Mouse (Mus musculus): ENCODE data around the gene Mnt. TPM values are rescaled to one million over a fixed set of nuclear protein-coding genes. Genes with fewer than 3 reads are reported as not detected.
"Not testable (repeated sequence)": the region's sequence is repeated elsewhere in the genome, so short reads cannot be mapped to it uniquely, and the experiment has no call there.

The Mnt gene
- polyA plus RNA-seq (2016; fragmentation: Nextera tagmentation; extraction: Ambion mirVana) = 8.7 TPM in 2 replicates

- H3K36me3 ChIP-seq = no peaks in the 10 kb centered on the region
- peak within 1 kb of the TSS; percentile 90 for H3K9ac ChIP-seq (replicated peaks)
- H3K27ac ChIP-seq (replicated peaks) = peak within 1 kb of the TSS; percentile 91
- H3K4me2 ChIP-seq (replicated peaks) = peak within 1 kb of the TSS; percentile 92
- ATAC-seq (ENCODE audit: low FRiP score, low read depth) = peak; percentile 90
- H3K4me1 ChIP-seq = peaks cover 35% of the 10 kb centered on the region
- no peaks in the 10 kb centered on the region for H3K9me3 ChIP-seq
- under 1% methylated on average over 67 of the region's 70 CpGs for WGBS
- peak within 1 kb of the TSS; percentile 93 for H3K4me3 ChIP-seq
- peaks cover 10% of the 10 kb centered on the region for H3K27me3 ChIP-seq
Observed at GRCm38 (mm10) chr11:74830256-74831161, at the start of gene Mnt. Gene Mnt, plus strand, starts transcription at chr11:74830920.

- no peak overlapping the region for H3K9ac ChIP-seq (replicated peaks)
- no peaks in the 10 kb centered on the region for H3K27me3 ChIP-seq
- no peaks in the 10 kb centered on the region for H3K4me1 ChIP-seq
- H3K36me3 ChIP-seq = peaks cover 88% of the 10 kb centered on the region
- 94% methylated on average over 4 of the region's 4 CpGs for whole genome bisulfite sequencing
- no peak for ATAC-seq (ENCODE audit: low FRiP score, low read depth)
- no peak overlapping the region for H3K27ac ChIP-seq (replicated peaks)
- H3K4me2 ChIP-seq (replicated peaks) = no peak overlapping the region
- no peaks in the 10 kb centered on the region for H3K9me3 ChIP-seq
- H3K4me3 ChIP-seq = no peak overlapping the region
Observed at GRCm38 (mm10) chr11:74792874-74793273, 37.8 kb upstream of the Mnt start.

- no peaks in the 10 kb centered on the region for H3K4me1 ChIP-seq
- H3K36me3 ChIP-seq = peaks cover 56% of the 10 kb centered on the region
- H3K9ac ChIP-seq (replicated peaks) = no peak overlapping the region
- H3K4me2 ChIP-seq (replicated peaks) = no peak overlapping the region
- no peak overlapping the region for H3K4me3 ChIP-seq
- H3K27me3 ChIP-seq = no peaks in the 10 kb centered on the region
- no peak overlapping the region for H3K27ac ChIP-seq (replicated peaks)
- WGBS = 87% methylated on average over 4 of the region's 4 CpGs
- no peak for ATAC-seq (ENCODE audit: low FRiP score, low read depth)
- H3K9me3 ChIP-seq = no peaks in the 10 kb centered on the region
Observed at GRCm38 (mm10) chr11:74800658-74801057, 30.1 kb upstream of the Mnt start.

GRCm38 (mm10) chr11:74804081-74804627 lies 26.6 kb upstream of the Mnt start:
- 92% methylated on average over 3 of the region's 3 CpGs for WGBS
- H3K27ac ChIP-seq (replicated peaks) = no peak overlapping the region
- no peak overlapping the region for H3K4me3 ChIP-seq
- H3K9ac ChIP-seq (replicated peaks) = no peak overlapping the region
- no peak overlapping the region for H3K4me2 ChIP-seq (replicated peaks)
- H3K4me1 ChIP-seq = no peaks in the 10 kb centered on the region
- no peaks in the 10 kb centered on the region for H3K9me3 ChIP-seq
- no peaks in the 10 kb centered on the region for H3K27me3 ChIP-seq
- ATAC-seq (ENCODE audit: low FRiP score, low read depth) = no peak
- H3K36me3 ChIP-seq = peaks cover 58% of the 10 kb centered on the region

GRCm38 (mm10) chr11:74807246-74807882 lies 23.4 kb upstream of the Mnt start:
- ATAC-seq (ENCODE audit: low FRiP score, low read depth) = no peak
- H3K27me3 ChIP-seq = no peaks in the 10 kb centered on the region
- H3K4me2 ChIP-seq (replicated peaks) = no peak overlapping the region
- 93% methylated on average over 6 of the region's 6 CpGs for whole genome bisulfite sequencing
- H3K36me3 ChIP-seq = peaks cover 53% of the 10 kb centered on the region
- H3K9me3 ChIP-seq = no peaks in the 10 kb centered on the region
- H3K4me3 ChIP-seq = no peak overlapping the region
- no peak overlapping the region for H3K9ac ChIP-seq (replicated peaks)
- H3K27ac ChIP-seq (replicated peaks) = no peak overlapping the region
- H3K4me1 ChIP-seq = no peaks in the 10 kb centered on the region

- H3K27me3 ChIP-seq = no peaks in the 10 kb centered on the region
- no peak overlapping the region for H3K4me2 ChIP-seq (replicated peaks)
- no peaks in the 10 kb centered on the region for H3K9me3 ChIP-seq
- ATAC-seq (ENCODE audit: low FRiP score, low read depth) = no peak
- no peaks in the 10 kb centered on the region for H3K4me1 ChIP-seq
- H3K36me3 ChIP-seq = peaks cover 57% of the 10 kb centered on the region
- no peak overlapping the region for H3K9ac ChIP-seq (replicated peaks)
- WGBS = 98% methylated on average over 6 of the region's 6 CpGs
- H3K4me3 ChIP-seq = no peak overlapping the region
- H3K27ac ChIP-seq (replicated peaks) = no peak overlapping the region
Observed at GRCm38 (mm10) chr11:74808251-74808853, 22.4 kb upstream of the Mnt start.

- ATAC-seq (ENCODE audit: low FRiP score, low read depth) = no peak
- peaks cover 48% of the 10 kb centered on the region for H3K36me3 ChIP-seq
- H3K4me1 ChIP-seq = no peaks in the 10 kb centered on the region
- no peak overlapping the region for H3K4me2 ChIP-seq (replicated peaks)
- H3K9me3 ChIP-seq = no peaks in the 10 kb centered on the region
- H3K27ac ChIP-seq (replicated peaks) = no peak overlapping the region
- H3K4me3 ChIP-seq = no peak overlapping the region
- H3K27me3 ChIP-seq = no peaks in the 10 kb centered on the region
- H3K9ac ChIP-seq (replicated peaks) = no peak overlapping the region
Observed at GRCm38 (mm10) chr11:74810134-74810533, 20.6 kb upstream of the Mnt start.

GRCm38 (mm10) chr11:74811027-74811426 lies 19.7 kb upstream of the Mnt start:
- H3K27me3 ChIP-seq; H3K9me3 ChIP-seq; H3K4me3 ChIP-seq; H3K4me2 ChIP-seq (replicated peaks); H3K4me1 ChIP-seq; H3K9ac ChIP-seq (replicated peaks); ATAC-seq (ENCODE audit: low FRiP score, low read depth); H3K27ac ChIP-seq (replicated peaks): not testable (repeated sequence)
- 79% methylated on average over 3 of the region's 3 CpGs for WGBS
- H3K36me3 ChIP-seq = peaks cover 40% of the 10 kb centered on the region

GRCm38 (mm10) chr11:74811538-74811937 lies 19.2 kb upstream of the Mnt start:
- Histone ChIP-seq H3K27ac (replicated peaks) (no peak overlapping the region), H3K36me3 (peaks cover 36% of the 10 kb centered on the region), H3K9ac (replicated peaks) (no peak overlapping the region), H3K4me3 (no peak overlapping the region), H3K4me1 (no peaks in the 10 kb centered on the region), H3K9me3 (no peaks in the 10 kb centered on the region), H3K27me3 (no peaks in the 10 kb centered on the region), H3K4me2 (replicated peaks) (no peak overlapping the region)
- ATAC-seq (ENCODE audit: low FRiP score, low read depth) = no peak
- 80% methylated on average over 5 of the region's 5 CpGs for WGBS

- Histone ChIP-seq H3K27ac (replicated peaks) (no peak overlapping the region), H3K4me2 (replicated peaks) (no peak overlapping the region), H3K36me3 (peaks cover 39% of the 10 kb centered on the region), H3K4me3 (no peak overlapping the region), H3K4me1 (no peaks in the 10 kb centered on the region), H3K9me3 (no peaks in the 10 kb centered on the region), H3K27me3 (no peaks in the 10 kb centered on the region), H3K9ac (replicated peaks) (no peak overlapping the region)
- ATAC-seq (ENCODE audit: low FRiP score, low read depth) = no peak
Observed at GRCm38 (mm10) chr11:74815795-74816194, 14.9 kb upstream of the Mnt start.

GRCm38 (mm10) chr11:74820921-74821320 lies 9.8 kb upstream of the Mnt start:
- WGBS = 76% methylated on average over 1 of the region's 1 CpGs
- Histone ChIP-seq H3K4me3 (no peak overlapping the region), H3K9me3 (no peaks in the 10 kb centered on the region)

GRCm38 (mm10) chr11:74821463-74821862 lies 9.3 kb upstream of the Mnt start:
- Histone ChIP-seq H3K4me2 (replicated peaks) (no peak overlapping the region), H3K36me3 (peaks cover 33% of the 10 kb centered on the region), H3K4me1 (no peaks in the 10 kb centered on the region), H3K27ac (replicated peaks) (no peak overlapping the region), H3K9me3 (no peaks in the 10 kb centered on the region), H3K4me3 (no peak overlapping the region), H3K9ac (replicated peaks) (no peak overlapping the region), H3K27me3 (no peaks in the 10 kb centered on the region)
- 42% methylated on average over 1 of the region's 1 CpGs for WGBS
- no peak for ATAC-seq (ENCODE audit: low FRiP score, low read depth)

More at GRCm38 (mm10) chr11:74820921-74821320, 9.8 kb upstream of the Mnt start:
- H3K4me2 ChIP-seq (replicated peaks) = no peak overlapping the region
- H3K4me1 ChIP-seq = no peaks in the 10 kb centered on the region
- H3K27me3 ChIP-seq = no peaks in the 10 kb centered on the region
- peaks cover 33% of the 10 kb centered on the region for H3K36me3 ChIP-seq
- no peak overlapping the region for H3K27ac ChIP-seq (replicated peaks)
- no peak for ATAC-seq (ENCODE audit: low FRiP score, low read depth)
- no peak overlapping the region for H3K9ac ChIP-seq (replicated peaks)
